Mouse (Mus musculus) layer of hippocampus, adult 9-10 months (tissue): Measurements from ENCODE around the gene Adra1d.

Experiments
- DNase-seq: peaks from one replicate; pipeline ENCODE4 v3.0.0; 2022; ENCODE audit warnings: low spot score

Gene Adra1d

DNA sequence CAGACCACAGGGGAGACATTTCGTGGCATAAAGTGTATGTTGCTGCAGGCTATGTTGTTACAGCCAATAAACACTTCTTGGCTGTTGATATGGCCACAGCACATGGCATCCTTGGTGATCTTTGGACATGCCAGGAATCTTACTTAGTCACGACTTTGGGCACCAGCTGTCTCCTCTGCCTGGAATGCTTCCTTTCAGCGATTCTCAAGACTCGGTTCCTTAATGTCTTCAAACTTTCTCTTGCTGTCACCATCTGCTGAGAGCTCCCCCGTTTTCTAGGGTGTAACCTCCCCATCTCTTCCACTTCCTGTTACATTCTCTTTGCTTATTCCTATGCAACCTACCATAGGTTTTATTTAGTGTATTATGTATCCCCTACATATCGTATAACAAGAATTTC, 22.3 kb downstream of the Adra1d start:
- no peak for DNase-seq

DNA sequence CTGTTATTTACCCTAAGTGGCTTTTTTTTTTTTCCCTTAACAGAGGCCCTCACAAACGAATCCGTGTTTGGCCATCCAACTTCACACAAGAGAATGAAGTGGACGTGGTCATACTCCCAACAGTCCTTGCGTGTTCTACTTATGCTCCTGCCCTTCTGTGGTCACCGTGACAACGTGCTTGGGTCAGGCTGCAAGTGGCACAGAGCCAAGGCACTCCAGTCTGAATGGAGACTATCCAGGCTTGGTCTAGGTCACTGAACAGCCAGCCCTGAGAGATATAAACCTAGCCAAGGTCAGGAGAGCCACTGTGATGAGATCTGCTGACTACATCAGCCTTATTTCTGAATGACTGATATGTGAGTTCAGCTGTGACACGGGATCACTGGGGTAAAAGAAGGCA, 23.7 kb downstream of the Adra1d start:
- no peak for DNase-seq

DNA sequence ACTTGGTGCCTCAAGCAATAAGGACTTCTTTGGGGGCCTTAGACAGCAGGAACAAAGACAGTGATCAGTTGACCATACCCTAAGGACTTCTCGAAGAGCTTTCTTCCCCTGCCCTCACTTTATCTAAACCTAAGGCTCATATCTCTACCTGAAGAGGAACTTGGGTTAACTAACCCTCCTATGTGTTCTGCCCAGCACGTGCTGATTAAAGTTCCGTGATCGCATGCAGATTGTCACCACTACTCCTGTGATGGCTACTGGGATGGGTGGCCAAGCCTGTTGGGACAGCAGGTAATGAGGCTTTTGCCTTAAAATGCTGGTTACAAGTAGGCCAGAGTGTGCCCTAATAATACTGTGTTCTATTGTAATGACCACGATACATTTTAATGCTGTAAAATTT, 26.9 kb downstream of the Adra1d start:
- DNase-seq = no peak

DNA sequence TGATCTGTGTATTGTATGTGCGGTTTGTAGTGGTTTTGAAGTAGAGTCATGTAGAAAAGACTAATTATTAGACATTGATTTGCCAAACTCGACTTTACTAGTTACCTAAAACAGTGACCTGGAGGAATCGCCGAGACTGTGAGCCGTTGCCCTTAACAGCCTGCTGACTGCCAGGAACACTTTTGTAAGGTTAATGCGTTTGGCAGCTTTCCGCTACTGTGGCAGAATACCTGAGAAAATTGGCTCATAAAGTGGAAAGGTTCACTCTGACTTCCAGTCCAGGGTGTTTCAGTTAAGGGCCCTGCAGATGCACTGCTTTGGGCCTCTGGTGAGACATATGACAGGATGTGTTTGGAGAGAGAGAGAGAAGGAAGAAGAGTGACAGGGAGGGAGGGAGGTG, 30.8 kb downstream of the Adra1d start:
- no peak for DNase-seq

DNA sequence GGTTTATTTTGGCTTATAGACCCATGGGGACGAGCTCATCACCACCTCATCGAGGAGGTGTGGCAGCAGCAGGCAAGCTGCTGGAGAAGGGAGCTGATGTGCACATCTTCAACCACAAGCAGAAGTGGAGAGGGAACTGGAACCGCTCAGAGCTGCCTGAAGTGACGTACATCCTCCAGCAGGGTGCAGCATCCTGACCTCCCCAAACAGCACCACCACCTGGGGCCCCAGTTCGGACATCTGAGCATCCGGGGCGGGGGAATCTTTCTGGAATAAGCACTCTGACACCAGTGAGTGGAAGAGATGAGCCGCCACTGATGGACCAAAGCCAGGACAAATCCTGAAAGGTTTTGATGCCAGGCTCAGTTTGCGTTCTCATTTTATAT, 31.5 kb downstream of the Adra1d start:
- no peak for DNase-seq

DNA sequence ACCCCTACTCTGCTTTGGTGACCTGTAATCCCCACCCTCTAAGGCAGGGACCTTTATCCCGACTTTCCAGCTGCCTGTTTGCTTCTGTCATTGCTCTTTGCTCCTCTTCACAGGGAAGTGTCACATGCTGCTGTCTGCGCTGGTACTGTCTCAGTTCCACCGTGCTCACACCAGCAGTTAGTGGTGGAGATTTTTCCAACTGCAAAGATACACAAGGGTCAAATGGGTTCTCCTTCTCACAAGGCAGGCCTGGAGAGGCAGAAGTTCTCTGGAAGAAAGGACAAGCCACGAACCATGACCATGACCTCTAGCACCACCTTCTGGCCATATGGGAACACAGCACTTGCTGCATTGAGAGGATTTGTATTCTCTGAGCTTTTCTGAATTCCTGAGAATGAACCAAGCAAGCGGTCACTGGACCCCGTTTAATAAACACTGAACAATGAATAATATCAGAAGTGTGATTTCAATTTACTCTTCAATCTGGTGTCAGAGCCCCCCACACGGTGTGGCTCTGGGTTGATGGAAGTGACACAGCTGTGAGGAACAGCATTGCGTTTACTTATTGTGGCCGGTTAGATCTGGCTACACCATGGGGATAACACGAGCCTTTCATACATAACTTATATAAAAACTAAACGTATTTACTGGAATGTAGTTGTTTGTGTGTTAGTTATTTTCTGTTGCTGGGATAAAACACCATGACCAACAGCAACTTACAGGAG, 32.0 kb downstream of the Adra1d start:
- DNase-seq = no peak

DNA sequence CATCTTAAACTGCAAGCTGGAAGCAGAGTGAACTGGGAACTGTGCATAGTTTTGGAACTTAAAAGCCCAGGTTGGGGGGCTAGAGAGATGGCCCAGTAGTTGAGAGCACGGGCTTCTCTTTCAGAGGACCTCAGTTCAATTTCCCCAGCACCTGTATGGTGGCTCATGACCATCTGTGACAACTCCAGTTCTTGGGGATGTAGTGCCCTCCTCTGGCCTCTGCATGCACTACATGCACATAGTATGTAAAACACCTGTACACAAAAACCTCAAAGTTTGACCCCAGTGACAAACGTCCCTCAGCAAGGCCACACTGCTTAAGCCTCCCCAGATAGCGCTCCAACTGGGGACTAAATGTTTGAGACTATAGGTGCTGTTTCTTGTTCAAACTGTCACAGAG, 35.0 kb downstream of the Adra1d start:
- DNase-seq = no peak

DNA sequence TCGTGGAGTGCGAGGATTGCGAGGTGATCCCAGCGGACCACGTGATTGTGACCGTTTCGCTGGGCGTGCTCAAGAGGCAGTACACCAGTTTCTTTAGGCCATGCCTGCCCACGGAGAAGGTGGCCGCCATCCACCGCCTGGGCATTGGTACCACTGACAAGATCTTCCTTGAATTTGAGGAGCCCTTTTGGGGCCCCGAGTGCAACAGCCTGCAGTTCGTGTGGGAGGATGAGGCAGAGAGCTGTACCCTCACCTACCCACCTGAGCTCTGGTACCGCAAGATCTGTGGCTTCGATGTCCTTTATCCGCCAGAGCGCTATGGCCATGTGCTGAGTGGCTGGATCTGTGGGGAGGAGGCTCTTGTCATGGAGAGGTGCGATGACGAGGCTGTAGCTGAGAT, 41.3 kb downstream of the Adra1d start:
- no peak for DNase-seq

DNA sequence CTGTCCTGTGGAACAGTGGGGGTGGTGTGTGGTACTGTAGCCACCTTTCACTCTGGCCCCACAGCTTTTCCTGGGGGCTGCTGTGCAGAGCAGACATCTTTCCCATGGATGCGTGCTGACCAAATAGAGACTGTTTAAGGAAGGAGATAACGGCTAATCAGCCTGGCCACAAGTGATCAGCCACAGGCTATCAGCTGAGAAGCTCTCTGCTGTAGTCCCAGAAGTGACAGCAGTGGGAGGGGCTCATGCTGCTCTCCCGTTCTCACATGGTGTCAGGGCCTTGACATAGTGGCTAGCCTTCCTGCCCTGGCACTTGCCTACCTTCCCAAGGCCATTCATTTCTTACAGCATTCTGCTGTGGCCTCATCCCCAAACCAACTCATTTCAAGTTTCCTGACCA, 43.3 kb downstream of the Adra1d start:
- DNase-seq = no peak

DNA sequence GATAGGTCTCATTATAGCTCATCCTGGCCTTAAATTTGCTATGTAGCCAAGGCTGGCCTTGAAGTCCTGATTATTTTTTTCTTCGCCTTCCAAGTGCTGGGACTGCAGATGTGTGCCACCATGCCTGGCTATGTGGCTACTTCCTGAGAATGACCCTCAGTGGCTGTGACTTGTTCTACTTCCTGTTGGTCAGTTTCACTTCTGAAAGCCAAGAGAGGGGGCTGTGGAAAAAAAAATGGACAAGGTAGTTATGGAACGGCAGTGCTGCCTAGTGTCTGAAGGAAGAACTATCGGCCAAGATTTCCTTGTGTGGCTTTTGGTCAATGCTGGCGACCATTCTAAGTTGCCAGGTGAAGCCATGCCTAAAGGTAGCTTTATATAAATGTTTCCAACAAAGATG, 44.5 kb downstream of the Adra1d start:
- no peak for DNase-seq

DNA sequence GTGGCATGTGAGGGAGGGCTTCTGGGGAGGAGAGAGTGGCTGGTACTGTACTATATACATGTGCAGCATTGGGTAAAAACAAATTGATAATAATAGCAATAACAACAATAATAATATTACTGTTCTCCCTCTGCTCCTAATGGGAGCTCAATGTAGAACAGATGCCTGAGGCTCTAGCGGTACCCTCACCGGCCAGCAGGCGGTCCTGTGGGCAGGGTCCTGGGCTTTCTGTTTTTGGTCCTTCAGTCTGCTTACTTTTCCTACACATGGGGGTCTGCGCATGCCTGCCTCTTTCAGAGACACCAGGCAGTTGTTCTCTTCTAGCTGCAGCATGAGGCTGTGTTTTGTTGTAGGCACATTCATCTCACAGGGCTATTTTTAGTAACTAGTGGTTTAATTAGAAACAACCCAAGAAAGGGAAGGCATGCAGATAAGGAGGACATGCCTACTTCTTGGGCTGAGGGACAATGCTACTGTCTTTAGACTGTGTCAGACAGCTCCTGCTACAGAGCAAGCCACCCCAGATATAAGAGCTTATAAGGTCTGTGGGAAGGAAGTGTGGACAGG, 47.9 kb downstream of the Adra1d start:
- no peak for DNase-seq

DNA sequence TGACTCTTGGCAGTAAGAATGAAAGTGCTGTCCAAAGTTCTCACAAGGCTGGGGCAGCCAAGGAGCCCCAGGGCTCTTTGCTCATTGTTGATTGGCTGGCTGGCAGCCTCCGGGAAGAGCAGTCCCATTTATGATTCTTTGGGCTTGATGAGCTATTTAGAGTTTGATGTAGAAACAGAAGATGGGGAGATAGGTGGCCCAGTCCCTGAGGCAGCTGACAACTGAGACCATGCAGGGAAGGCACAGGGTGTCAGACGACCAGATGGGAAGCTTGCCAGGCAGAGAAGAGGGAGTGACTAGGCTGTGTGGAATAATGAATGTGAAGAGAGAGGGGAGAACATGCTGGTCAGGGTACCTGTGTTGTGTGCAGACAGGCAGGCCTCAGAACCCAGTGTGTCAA, 48.6 kb downstream of the Adra1d start:
- DNase-seq = no peak

DNA sequence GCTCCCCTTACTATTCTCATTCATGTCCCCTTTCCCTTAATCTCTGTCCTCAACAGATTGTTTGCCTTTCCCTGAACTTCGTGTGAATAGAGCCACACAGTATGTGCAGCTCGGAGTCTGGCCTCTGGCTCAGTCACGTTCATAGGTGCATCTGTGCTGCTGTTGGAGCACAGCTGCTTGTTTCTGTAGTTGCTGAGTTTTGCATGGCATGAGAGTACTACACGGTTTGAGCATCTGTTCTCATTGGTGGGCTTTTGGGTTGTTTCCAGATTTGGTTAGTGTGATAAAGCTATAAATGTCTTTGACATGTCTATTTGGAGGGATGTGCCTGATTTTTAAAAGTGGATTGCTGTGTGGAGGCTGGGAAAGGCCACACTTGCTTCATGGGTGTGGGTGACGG, 51.6 kb downstream of the Adra1d start:
- no peak for DNase-seq

DNA sequence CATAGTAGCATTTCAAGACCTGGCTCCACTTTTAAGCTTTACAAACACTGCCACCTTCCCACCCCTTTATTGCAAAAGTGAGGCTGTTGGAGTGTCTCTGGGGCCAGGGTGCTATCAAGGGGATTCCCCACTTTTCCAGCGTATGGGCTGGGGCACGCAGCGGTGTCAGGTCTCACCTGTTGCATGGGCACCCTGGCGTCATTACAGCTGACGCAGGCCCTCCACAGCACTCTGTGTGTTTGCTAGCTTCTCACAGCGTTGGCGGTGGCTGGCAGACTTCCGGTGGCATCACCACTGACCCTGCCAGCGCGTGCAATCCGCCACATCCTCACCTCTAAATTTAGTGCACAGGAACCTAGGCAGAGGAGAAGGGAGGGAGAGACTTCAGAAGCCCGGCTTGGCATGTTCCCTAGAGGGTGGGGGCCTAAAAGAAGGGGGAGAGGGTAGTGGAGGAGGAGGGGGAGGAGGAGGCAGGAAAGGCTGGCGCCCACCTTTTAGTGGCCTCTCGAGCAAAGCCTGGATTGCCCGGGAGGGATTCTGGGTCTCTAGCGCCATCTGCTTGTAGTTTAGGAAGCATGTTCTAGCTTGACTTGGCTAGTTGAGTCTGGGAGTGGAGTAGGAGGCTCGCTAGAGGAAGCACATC, 52.3 kb downstream of the Adra1d start:
- DNase-seq = no peak

DNA sequence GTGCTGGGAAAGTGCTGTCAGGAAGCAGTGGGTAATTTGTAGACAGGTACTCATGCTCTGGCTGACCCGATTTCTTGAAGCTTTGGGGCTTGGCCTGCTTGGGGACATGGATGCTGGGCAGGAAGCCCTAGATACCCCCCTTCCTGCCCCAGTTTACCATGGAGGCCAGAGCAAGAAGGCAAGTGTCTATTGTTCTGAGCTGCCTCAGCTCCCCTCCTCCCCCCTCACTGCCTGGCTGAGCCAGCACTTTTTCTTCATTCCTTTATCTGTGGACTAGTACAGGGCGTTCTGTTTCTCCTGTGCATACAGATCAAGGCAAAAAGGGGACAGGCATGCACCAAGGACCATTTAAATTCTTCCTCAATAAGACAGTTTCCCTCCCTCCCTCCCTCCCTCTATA, 53.6 kb downstream of the Adra1d start:
- no peak for DNase-seq

DNA sequence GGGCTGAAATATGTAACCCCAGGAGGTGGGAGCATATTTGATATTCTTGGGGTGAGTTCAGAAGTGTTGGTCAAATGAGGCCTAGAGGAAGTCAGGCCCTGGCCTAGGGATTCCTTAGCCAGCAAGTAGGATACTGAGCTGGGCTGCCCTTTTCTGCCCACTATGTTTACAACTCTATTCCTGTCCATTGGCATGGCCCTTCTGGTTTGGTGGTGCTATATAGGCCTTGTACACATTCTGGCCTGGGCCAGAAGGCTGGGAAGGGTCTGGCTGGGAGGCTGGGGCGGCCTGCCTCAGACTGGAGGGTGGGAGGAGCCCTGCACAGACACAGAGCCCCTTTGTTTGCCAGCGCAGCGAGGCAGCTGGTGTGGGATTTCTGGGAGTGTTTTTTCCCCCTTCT, 55.7 kb downstream of the Adra1d start:
- DNase-seq = no peak

DNA sequence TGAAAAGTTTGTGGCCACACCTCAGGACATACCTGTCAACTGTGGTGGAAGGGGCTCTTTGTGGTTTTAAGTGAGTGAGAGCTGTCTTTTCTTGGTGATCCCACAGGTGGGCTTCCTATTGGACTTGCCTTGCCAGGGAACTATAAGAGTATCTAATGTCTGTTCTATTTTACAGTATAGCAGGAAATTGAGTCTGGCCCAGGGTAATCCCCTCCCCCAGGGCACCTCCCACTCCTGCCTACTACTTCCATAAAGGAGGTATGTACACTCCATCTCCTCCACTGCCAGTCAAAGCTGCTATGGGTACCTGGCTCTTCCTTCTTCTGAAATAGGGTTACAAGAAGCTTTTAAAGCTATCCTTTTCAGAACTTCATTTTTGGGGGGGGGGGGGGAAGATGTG, 56.7 kb downstream of the Adra1d start:
- no peak for DNase-seq

DNA sequence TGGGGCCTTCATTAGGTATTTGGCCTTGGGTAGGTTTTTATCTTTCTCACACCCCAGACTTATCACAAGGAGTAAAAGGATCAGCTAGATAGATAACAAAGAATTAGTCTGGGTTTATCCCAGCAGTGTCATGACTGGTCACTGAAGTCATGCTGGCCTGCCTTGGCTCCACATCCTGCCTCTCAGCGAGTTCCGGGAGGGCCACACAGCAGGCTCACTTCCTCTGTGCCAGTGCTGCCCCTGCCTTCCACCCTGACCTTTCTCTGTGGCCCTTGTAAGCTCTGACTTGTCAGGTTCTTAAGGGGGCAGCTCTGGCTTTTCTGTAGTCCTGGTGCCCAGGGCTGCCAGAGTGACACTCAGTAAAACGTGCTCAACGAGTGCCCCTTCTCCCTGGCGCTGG, 59.5 kb downstream of the Adra1d start:
- no peak for DNase-seq

DNA sequence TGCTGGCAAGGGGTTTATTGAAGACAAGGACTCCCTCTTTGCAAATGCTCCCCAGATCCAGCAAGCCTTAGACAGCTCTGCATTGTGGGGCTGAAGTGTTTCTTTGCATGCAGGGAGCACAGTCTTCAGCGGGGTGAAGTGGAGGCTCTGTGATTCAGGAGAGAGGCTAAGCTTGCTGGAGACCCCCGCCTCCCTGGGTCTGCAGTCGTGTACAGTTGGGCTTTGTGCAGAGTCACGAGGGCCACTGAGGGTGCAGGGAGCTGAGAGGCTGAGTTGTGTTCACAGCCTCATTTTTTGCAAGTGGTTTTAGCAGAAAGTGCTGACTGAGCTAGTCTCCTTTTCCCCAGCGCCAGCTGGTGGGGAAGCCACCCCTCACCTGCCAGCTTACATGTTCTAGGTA, 60.2 kb downstream of the Adra1d start:
- DNase-seq = no peak

DNA sequence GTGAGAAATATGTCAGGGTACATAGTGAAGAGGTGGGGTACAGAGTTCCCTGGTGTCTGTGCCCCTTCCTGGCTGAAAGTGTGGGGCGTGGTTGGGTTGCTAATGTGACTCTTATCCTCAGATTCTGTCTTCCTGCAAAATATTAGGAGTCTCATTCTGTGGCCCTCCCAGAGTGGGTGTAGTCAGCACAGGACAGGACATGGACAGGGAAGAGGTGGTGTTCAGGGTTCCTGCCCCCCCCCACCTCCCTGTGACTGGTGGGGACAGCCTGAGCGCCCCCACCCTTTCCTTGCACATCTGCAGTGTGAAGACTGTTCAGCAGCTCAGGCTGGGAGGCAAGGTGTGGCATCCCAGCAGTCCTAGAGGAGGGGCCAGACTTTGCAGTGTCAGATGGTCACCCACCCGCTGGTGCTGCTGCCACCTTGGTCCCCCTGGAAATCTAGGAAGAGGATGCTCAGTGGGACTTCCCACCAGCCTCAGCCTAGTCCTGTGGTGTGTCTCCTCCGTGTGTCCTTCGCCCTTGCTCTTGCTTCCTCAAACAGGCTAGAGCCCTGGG, 62.7 kb downstream of the Adra1d start:
- DNase-seq = no peak

DNA sequence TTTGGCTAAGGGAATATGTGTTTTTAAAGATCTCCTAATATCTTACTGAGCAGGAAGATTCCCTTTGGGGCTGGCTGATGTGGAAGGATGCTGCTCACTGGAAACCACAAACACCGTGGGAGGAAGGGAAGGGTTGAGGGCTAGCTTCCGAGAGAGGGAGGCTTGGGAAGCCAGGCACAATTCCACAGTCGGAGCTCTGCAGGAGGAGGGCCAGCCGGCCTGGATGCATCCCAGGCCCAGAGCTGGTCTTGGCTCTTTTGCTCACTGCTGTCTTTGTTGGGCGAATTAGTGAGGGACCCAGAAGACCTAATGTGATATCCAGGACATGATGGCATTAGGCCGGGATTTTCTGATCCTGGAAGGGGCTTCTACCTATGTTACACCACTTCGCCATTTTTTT, 63.9 kb downstream of the Adra1d start:
- no peak for DNase-seq

DNA sequence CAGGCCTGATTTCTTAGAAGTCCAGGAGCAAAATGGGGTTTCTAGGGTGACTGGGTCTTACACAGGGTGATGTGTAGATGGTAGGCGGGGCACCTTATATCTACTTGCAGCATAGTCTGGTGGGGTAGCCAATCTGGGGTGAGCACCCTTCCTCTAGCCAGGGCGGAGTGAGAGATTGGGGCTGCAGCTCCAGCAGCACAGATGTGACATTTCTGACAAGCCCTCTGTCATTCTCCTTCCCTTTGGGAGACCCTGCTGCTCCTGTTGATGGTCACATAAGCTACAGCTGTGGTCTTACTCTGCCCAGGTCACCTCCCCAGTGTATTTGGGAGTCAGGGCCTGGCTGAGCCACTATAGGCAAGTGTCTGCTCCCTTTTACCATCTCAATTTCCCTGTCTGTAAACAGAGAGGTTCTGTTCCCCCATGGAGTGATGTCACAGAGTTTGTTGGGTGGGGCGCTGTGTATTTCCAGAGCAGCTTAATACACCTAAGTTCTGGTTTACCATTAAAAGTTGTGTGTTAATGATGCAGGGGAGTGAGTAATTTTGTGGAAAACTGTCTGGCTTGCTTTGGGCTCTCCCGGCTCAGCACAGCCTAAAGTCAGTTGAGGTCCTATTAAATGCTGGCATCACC, 64.7 kb downstream of the Adra1d start:
- no peak for DNase-seq
